Mouse (Mus musculus) frontal cortex, postnatal 10 days (tissue): Measurements from ENCODE around the gene Zfp369.
"Not testable (repeated sequence)": the region's sequence is repeated elsewhere in the genome, so short reads cannot be mapped to it uniquely, and the experiment has no call there.

Experiments
- DNase-seq, 2 experiments: peaks; one replicate each; pipeline ENCODE4 v3.0.0; 2022; ENCODE audit warnings: low spot score in 2 of 2, mixed read lengths in 1 of 2

The Zfp369 gene

DNA sequence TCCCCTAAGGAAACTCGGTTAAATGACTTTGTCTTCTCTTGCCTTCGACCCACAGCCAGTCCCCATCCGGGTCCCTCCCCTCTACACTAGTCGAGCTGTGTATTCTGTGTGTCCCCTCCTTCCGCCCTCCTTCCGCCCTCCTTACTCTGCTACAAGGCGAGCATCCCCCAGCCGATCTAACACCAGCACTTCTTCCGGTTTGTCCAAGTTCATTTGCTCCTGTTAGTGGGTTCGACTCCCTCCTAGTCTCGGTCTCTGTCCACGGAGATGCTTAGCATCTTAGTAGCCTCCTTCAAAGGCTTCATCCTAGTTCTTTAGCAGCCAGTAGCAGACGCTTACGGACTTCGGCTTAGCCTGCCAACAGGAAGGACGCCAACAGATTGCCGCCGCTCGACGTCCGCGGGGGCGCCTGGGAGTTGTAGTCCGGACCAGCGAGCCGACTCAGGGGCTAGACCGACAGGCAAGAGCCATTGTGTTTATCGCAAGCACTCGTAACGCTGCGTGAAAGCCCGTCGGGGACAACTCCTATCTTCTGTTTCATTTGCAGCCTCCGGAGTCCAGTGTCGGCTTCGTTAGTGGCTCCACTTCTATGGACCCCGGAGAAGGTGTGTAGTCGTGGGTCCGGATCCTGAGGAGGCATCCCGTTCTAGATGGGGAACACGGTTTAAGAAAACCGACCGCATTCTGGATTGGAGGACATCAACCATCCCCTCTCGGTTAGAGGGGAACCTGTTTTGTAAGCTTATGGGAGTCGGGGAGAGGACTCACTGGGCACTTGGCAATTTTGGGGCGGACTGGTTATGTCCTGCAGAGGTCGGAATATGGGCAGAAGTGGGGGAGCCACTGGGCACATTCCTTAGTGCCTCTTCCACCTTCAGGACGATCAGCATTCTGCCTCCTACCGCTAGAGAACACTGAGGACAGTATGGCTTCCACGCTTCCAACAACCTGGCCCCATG lies at the start of gene Zfp369:
Gene Zfp369, plus strand, starts transcription at position 432 of the 959 bp plus-strand sequence.
- DNase-seq, result peak; percentile 91 to 93

GRCm38 (mm10) chr13:65237211-65237610 lies 41.4 kb upstream of the Zfp369 start:
- no peak for DNase-seq

DNA sequence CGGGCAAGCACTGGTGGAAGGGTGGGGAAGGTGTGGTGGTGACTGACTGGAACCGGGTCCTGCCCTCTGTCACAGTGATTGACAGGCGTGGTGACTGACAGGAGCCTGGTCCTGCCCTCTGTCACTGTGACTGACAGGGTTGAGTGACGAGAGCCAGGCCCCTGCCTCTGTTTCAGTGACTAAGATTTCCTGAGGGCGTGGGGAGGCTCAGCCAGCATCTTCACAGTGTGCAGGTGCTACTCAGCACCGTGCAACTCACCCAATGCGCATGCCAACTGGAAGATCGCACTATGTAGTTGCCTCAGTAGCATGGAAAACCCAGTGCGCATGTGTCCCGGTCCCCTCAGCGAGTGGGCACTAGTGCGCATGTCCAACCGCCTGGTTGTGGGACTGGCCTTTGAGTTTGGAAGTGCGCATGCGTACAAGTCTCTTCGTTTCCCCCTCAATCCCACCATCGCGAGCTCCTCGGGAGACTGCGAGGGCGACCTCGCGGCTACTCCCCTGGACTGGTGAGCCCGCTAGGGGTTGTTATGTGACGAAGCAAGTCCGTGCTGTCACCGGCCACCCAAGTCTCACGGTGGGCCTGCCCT lies 38.0 kb upstream of the Zfp369 start:
- DNase-seq, result peak; percentile 97 to 98

DNA sequence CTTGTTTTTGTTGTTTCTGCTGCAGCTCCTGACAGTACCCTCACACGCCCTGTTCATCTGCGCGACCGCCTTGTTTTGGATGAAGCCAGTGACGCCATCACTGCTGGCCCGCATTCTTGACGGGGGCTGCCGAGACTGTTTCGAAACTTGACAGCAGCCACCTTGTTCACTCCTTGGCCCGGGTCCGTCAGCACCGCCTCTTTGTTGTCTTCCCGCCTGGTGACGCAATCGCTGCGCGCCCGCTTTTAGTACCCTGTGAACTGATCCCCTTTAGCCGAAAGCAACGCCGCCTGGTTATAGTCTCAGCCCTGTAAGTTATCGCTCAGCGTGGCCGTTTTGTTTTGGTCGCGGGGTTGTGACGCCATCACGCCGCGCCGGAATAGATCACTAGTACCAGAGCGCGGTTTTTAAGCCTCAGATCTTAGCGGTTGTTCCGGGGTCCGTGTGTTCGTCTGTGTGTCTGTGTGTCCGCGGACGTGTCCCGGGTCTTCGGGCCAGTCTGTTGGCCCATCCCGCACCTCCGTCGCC lies 37.5 kb upstream of the Zfp369 start:
- DNase-seq, result peak; percentile 93 to 94

- peak in 1 of 2 experiments; percentile 65 for DNase-seq
Measured at GRCm38 (mm10) chr13:65241627-65242318, 36.8 kb upstream of the Zfp369 start.

DNA sequence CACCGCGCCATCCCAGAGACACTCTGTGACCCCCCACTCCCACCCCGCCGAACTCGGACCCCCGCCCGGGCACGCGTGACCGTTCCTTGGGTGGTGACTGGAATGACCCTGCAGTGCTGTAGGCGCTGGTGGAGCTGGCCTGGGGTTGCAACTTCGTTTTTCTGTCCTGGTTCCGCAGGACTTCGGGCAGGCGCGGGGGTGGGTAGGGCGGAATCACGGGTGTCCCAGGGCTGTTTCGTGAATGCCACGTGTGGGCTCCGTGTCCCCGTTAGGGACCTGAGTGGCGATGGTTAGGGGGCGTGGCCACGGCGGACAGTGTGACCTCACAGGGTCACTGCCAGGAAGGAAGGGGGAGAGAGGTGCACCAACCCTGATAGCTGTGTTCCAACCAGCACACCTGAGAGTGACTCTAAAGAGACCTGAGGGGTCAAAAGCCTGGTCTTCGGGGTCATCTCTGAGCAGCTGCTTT lies 36.3 kb upstream of the Zfp369 start:
- DNase-seq, result peak in 1 of 2 experiments; percentile 39

GRCm38 (mm10) chr13:65243273-65243672 lies 35.3 kb upstream of the Zfp369 start:
- DNase-seq, result no peak

DNA sequence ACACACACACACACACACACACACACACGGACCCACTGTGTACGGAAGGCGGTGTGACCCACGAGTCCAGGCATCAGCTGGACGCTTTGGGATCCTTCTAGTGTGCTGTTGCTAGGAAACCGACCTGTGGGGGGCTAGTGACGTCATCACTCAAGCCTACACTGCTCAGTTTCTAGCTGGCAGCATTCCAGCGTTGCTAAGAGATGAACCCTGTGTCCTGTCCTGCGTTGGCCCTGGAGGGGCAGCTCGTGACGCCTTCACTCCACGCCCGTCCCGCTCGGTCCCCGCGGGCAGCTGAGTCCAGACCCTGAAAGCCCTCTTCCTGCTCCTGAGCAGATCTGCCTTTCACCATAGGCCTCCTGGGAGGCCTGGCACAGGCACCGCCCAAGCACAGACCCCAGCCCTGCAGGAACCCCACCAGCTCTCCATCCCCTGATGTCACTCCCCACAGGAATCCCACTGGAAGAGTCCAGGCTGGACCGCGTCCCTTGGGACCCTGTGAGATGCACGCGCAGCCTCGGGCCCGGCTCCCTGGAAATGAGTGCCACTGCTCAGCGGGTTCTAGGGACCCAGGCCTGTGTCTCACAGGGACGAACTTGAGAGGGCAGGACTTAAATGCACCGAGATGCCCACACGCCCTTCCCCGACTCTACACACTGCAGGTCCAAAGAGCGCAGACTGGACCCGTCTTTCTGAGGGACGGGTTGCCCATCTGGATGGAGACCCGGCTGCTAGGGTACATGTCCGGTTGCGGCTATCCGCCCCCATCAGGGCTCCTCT lies 20.2 kb upstream of the Zfp369 start:
- peak; percentile 81 to 87 for DNase-seq

DNA sequence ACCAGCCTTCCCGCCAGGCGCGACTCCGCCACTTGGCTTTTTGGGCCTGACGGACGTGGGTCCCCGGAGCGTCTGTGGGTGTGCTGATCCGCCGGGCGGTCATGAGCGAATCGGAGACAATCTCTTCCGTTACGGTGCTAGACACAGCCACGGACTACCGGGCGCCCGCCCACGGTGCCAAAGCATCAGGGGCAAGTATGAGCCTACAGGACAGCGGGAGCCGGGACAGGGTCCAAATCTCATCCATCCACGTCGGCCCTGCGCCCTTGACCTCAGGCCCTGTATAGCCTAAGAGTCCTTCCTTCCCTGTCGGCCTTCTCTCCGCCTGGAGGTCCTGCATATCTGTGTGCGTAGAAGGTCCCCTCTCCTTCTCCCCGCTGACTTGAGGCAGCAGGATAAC lies 19.4 kb upstream of the Zfp369 start, which contains the start of gene Gm10775:
Gene Gm10775, plus strand, starts transcription at position 301 of the 400 bp plus-strand sequence.
- DNase-seq, result peak in 1 of 2 experiments; percentile 28

GRCm38 (mm10) chr13:65262086-65262485 lies 16.5 kb upstream of the Zfp369 start:
- DNase-seq, result no peak

- no peak for DNase-seq
Measured at GRCm38 (mm10) chr13:65277994-65278382, 626 bp upstream of the Zfp369 start.

DNA sequence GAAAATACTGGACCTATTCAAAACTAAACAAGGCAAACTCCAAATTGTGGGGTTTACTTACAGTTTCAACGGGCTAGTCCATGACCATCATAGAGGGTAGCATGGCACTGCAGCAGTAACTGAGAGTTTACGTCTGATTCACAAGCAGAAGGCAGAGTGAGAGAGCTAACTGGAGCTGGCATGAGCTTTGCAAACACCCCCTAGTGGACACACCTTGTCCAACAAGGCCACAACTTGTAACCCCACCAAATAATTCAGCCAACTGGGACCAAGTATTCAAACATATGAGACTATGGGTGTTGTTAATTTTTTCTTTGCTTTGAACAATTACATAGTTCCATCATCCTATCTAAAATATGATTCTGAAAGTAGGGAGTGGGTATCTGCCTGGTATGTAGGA lies 8.2 kb downstream of the Zfp369 start:
- DNase-seq, result no peak

GRCm38 (mm10) chr13:65296354-65296753 lies 17.7 kb downstream of the Zfp369 start:
- no peak for DNase-seq

GRCm38 (mm10) chr13:65310849-65311248 lies 32.2 kb downstream of the Zfp369 start:
- not testable (repeated sequence) for DNase-seq

DNA sequence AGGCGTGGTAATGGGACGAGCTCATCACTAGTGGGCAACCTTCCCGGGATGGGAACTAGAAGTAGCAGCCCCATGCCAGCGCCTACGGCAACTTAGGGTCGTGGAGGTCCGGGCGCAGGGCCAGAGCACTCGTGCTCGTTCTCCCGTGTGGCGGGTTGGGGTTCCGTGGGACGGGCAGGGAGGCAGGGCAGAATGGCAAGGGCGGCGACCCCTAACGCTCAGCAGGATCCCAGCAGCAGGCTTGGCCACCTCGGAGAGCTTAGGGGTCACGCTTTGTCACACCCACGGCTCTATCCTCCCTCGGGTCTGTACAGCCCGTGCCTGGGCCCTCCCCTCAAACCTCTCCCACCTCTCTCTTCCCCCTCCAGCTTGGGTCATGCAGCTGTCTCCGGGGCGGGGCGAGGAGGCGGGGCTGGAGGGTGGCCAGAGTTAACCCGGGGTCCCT lies 32.7 kb downstream of the Zfp369 start:
- DNase-seq, result no peak

- no peak for DNase-seq
Measured at GRCm38 (mm10) chr13:65311826-65312225, 33.2 kb downstream of the Zfp369 start.

DNA sequence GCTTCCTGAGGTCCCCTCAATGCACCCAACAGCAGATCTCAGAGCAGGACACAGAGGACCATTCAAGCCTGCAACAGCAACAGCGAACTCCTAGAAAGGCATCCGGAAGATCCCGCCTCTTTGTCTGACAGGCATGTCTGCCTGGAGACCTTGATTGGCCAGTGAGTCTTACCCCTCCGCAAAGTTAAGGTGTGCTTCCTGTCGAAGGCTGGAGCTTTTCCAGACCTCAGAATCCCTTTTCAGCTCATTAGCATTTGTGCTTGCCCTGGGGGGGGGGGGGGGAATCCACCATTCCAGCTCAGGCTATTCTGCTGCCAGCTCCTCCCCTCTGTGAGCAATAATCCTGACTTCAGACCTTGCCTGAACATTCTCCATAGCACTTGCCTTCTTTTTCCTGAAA lies 69.9 kb downstream of the Zfp369 start:
- not testable (repeated sequence) for DNase-seq

- not testable (repeated sequence) for DNase-seq
Measured at GRCm38 (mm10) chr13:65351768-65352167, 73.2 kb downstream of the Zfp369 start.
